Mouse (Mus musculus): ENCODE measurements around the gene Hist1h2ac. TPM values are rescaled to one million over a fixed set of nuclear protein-coding genes. Genes with fewer than 3 reads are reported as not detected.

The Hist1h2ac gene
- total RNA-seq (2023) = 3.4 TPM

GRCm38 (mm10) chr13:23683755-23684281 lies at the start of gene Hist1h2ac, which contains the start of gene Hist1h2bc:
Gene Hist1h2ac (minus strand): TSS chr13:23683948.
Gene Hist1h2bc (plus strand): TSS chr13:23684199.

GRCm38 (mm10) chr13:23710374-23711089 lies 26.8 kb upstream of the Hist1h2ac start, which contains the start of gene Hfe:
Gene Hfe (minus strand): TSS chr13:23710854.

GRCm38 (mm10) chr13:23698300-23698693 lies 14.5 kb upstream of the Hist1h2ac start, which contains the start of gene Hist1h4c:
Gene Hist1h4c (minus strand): TSS chr13:23698454.

GRCm38 (mm10) chr13:23695514-23695913 lies 11.8 kb upstream of the Hist1h2ac start, which contains the start of gene Hist1h1t:
Gene Hist1h1t (plus strand): TSS chr13:23695814.

Other genes starting within 250 kb of the Hist1h2ac start
- not detected for gene Btn1a1, start 218.0 kb downstream of the Hist1h2ac start, total RNA-seq (2023)
- gene Btn2a2, start 195.1 kb downstream of the Hist1h2ac start, total RNA-seq (2023) = not detected
- gene Hist1h4h, start 152.9 kb downstream of the Hist1h2ac start, total RNA-seq (2023) = 147 TPM
- gene Hist1h2af, start 150.0 kb downstream of the Hist1h2ac start, total RNA-seq (2023) = 24.7 TPM
- 2.3 TPM for gene Hist1h3g, start 148.5 kb downstream of the Hist1h2ac start, total RNA-seq (2023)
- 5.5 TPM for gene Hist1h2bh, start 140.6 kb downstream of the Hist1h2ac start, total RNA-seq (2023)
- 48.1 TPM for gene Hist1h3f, start 139.9 kb downstream of the Hist1h2ac start, total RNA-seq (2023)
- gene Hist1h4f, start 132.3 kb downstream of the Hist1h2ac start, total RNA-seq (2023) = 42.3 TPM
- gene Hist1h1d, start 130.7 kb downstream of the Hist1h2ac start, total RNA-seq (2023) = 5.2 TPM
- gene Hist1h3e, start 121.6 kb downstream of the Hist1h2ac start, total RNA-seq (2023) = 91.9 TPM
- gene Hist1h2ae, start 112.7 kb downstream of the Hist1h2ac start, total RNA-seq (2023) = 7.8 TPM
- 110 TPM for gene Hist1h2bg, start 112.6 kb downstream of the Hist1h2ac start, total RNA-seq (2023)
- 40.8 TPM for gene Hist1h2bf, start 109.8 kb downstream of the Hist1h2ac start, total RNA-seq (2023)
- gene Hist1h2ad, start 109.6 kb downstream of the Hist1h2ac start, total RNA-seq (2023) = 3.8 TPM
- gene Hist1h3d, start 108.2 kb downstream of the Hist1h2ac start, total RNA-seq (2023) = 3.4 TPM
- 86.8 TPM for gene Hist1h4d, start 102.3 kb downstream of the Hist1h2ac start, total RNA-seq (2023)
- 8.4 TPM for gene Hist1h2be, start 62.8 kb downstream of the Hist1h2ac start, total RNA-seq (2023)
- 82.2 TPM for gene Hist1h1e, start 61.4 kb downstream of the Hist1h2ac start, total RNA-seq (2023)
- gene Hist1h2bc, start 251 bp upstream of the Hist1h2ac start, total RNA-seq (2023) = 5.1 TPM
- not detected for gene Hist1h1t, start 11.9 kb upstream of the Hist1h2ac start, total RNA-seq (2023)
- 75.4 TPM for gene Hist1h4c, start 14.5 kb upstream of the Hist1h2ac start, total RNA-seq (2023)
- gene Hfe, start 26.9 kb upstream of the Hist1h2ac start, total RNA-seq (2023) = 1.5 TPM
- 504 TPM for gene Hist1h1c, start 54.9 kb upstream of the Hist1h2ac start, total RNA-seq (2023)
- 5.8 TPM for gene Hist1h3c, start 61.7 kb upstream of the Hist1h2ac start, total RNA-seq (2023)
- 23.9 TPM for gene Hist1h2bb, start 62.8 kb upstream of the Hist1h2ac start, total RNA-seq (2023)
- 30.2 TPM for gene Hist1h2ab, start 67.2 kb upstream of the Hist1h2ac start, total RNA-seq (2023)
- gene Hist1h3b, start 68.3 kb upstream of the Hist1h2ac start, total RNA-seq (2023) = 33.8 TPM
- gene Hist1h4b, start 73.1 kb upstream of the Hist1h2ac start, total RNA-seq (2023) = 27.7 TPM
- gene Hist1h4a, start 77.3 kb upstream of the Hist1h2ac start, total RNA-seq (2023) = 63.7 TPM
- 96.6 TPM for gene Hist1h3a, start 78.4 kb upstream of the Hist1h2ac start, total RNA-seq (2023)
- 18.2 TPM for gene Hist1h1a, start 79.7 kb upstream of the Hist1h2ac start, total RNA-seq (2023)
- not detected for gene Trim38, start 86.0 kb upstream of the Hist1h2ac start, total RNA-seq (2023)
- gene Slc17a2, start 123.0 kb upstream of the Hist1h2ac start, total RNA-seq (2023) = not detected
- not detected for gene Slc17a3, start 155.5 kb upstream of the Hist1h2ac start, total RNA-seq (2023)
- not detected for gene Slc17a1, start 183.8 kb upstream of the Hist1h2ac start, total RNA-seq (2023)
- gene Slc17a4, start 231.1 kb upstream of the Hist1h2ac start, total RNA-seq (2023) = not detected